Mouse (Mus musculus): Measurements from ENCODE around the gene Usp48. TPM values are rescaled to one million over a fixed set of nuclear protein-coding genes. Genes with fewer than 3 reads are reported as not detected.

Usp48 gene
- total and polyA plus RNA-seq, 3 experiments, result 27.1 to 99.6 TPM; not detected in 1

DNA sequence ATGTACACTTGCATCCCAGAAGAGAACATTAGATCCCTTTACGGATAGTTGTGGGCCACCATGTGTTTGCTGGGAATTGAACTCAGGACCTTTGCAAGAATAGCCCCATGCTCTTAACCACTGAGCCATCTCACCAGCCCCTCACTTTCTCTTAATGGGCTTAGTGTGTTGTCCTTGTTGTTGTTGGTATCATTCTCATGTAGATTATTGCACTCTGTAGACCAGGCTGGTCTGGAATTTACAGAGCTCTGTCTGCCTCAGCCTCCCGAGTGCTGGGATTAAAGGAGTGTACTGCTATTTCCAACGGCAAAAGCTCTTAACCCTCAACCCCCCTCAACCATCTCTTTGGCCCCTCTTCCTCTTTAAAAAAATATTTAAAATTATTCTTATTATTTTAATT lies 4.0 kb upstream of the Usp48 start:
- Histone ChIP-seq H3K4me3 (ENCODE audit: control insufficient read depth in 1 of 2, insufficient read depth in 1 of 2, low read depth in 2 of 2, low read length in 2 of 2) (no peak overlapping the region), H3K27ac (ENCODE audit: control insufficient read depth, low read depth, low read length) (no peak overlapping the region), H3K9ac (ENCODE audit: control insufficient read depth, low read depth, low read length, poor library complexity, severe bottlenecking) (no peak overlapping the region), H3K9me3 (replicated peaks; ENCODE audit: insufficient read depth, low read length) (no peaks in the 10 kb centered on the region), H3K4me1 (ENCODE audit: control insufficient read depth in 1 of 2, insufficient read depth in 2 of 2, low read length in 2 of 2) (no peaks in the 10 kb centered on the region), H3K36me3 (ENCODE audit: control insufficient read depth in 1 of 2, insufficient read depth in 2 of 2, low read length in 2 of 2) (no peaks in the 10 kb centered on the region), H3K79me2 (ENCODE audit: control insufficient read depth, insufficient read depth, low read length, poor library complexity) (peaks cover 8% of the 10 kb centered on the region), H3K27me3 (ENCODE audit: control insufficient read depth in 1 of 2, insufficient read depth in 2 of 2, low read length in 2 of 2) (peaks cover 2 to 5% of the 10 kb centered on the region in 2 experiments; a peak in 3 of 4 replicates)
- no peak for TF ChIP-seq POLR2AphosphoS2 (IDR thresholded peaks at IDR 0.05; ENCODE audit: low read length)
- TF ChIP-seq POLR2AphosphoS5 (IDR thresholded peaks at IDR 0.05; ENCODE audit: borderline replicate concordance, low read depth, low read length), result no peak
- TF ChIP-seq MYC (IDR thresholded peaks at IDR 0.05; ENCODE audit: low read depth, low read length), result no peak
- TF ChIP-seq GATA1 (IDR thresholded peaks at IDR 0.05; ENCODE audit: low read depth, low read length), result no peak
- no peak for TF ChIP-seq USF1 (IDR thresholded peaks at IDR 0.05; ENCODE audit: low read depth, low read length)
- TF ChIP-seq KAT2A (conservative IDR thresholded peaks at IDR 0.05; ENCODE audit: low read depth, low read length), result no peak
- no peak for TF ChIP-seq BHLHE40 (IDR thresholded peaks at IDR 0.05; ENCODE audit: borderline replicate concordance, low read depth, low read length)
- DNase-seq (ENCODE audit: low read depth, low spot score), result no peak

GRCm38 (mm10) chr4:137590961-137591360 lies 2.6 kb upstream of the Usp48 start:
- H3K9me3 ChIP-seq (replicated peaks; ENCODE audit: insufficient read depth, low read length), result no peaks in the 10 kb centered on the region
- no peak overlapping the region for H3K4me3 ChIP-seq (ENCODE audit: control insufficient read depth in 1 of 2, insufficient read depth in 1 of 2, low read depth in 2 of 2, low read length in 2 of 2)
- no peak for DNase-seq (ENCODE audit: low read depth, low spot score)
- no peak overlapping the region for H3K9ac ChIP-seq (ENCODE audit: control insufficient read depth, low read depth, low read length, poor library complexity, severe bottlenecking)
- no peak overlapping the region for H3K27ac ChIP-seq (ENCODE audit: control insufficient read depth, low read depth, low read length)
- H3K79me2 ChIP-seq (ENCODE audit: control insufficient read depth, insufficient read depth, low read length, poor library complexity), result peaks cover 20% of the 10 kb centered on the region
- H3K27me3 ChIP-seq (ENCODE audit: control insufficient read depth in 1 of 2, insufficient read depth in 2 of 2, low read length in 2 of 2), result peaks cover 2 to 5% of the 10 kb centered on the region in 2 experiments; a peak in 3 of 4 replicates
- TF ChIP-seq EP300 (IDR thresholded peaks at IDR 0.05; ENCODE audit: low read depth in 1 of 2, low read length in 2 of 2), result no peak
- TF ChIP-seq POLR2AphosphoS2 (IDR thresholded peaks at IDR 0.05; ENCODE audit: low read length), result no peak
- TF ChIP-seq USF1 (IDR thresholded peaks at IDR 0.05; ENCODE audit: low read depth, low read length), result no peak
- TF ChIP-seq MYC (IDR thresholded peaks at IDR 0.05; ENCODE audit: low read depth, low read length), result no peak
- no peak for TF ChIP-seq MAX (IDR thresholded peaks at IDR 0.05; ENCODE audit: low read length)
- TF ChIP-seq GATA1 (IDR thresholded peaks at IDR 0.05; ENCODE audit: low read depth, low read length), result no peak
- no peak for TF ChIP-seq KAT2A (conservative IDR thresholded peaks at IDR 0.05; ENCODE audit: low read depth, low read length)
- no peak for TF ChIP-seq ZNF384 (IDR thresholded peaks at IDR 0.05; ENCODE audit: low read depth, low read length)
- no peak for TF ChIP-seq ZMIZ1 (IDR thresholded peaks at IDR 0.05; ENCODE audit: low read depth, low read length)
- no peak for TF ChIP-seq MAFK (IDR thresholded peaks at IDR 0.05; ENCODE audit: borderline replicate concordance, low read depth, low read length)
- no peak for TF ChIP-seq GABPA (IDR thresholded peaks at IDR 0.05; ENCODE audit: low read depth, low read length)
- no peak for TF ChIP-seq MEF2A (IDR thresholded peaks at IDR 0.05; ENCODE audit: extremely low read depth, insufficient replicate concordance, low read depth, low read length, poor library complexity, severe bottlenecking)
- TF ChIP-seq NELFE (IDR thresholded peaks at IDR 0.05; ENCODE audit: low read depth, low read length), result no peak
- no peak for TF ChIP-seq USF2 (IDR thresholded peaks at IDR 0.05; ENCODE audit: borderline replicate concordance in 1 of 2, insufficient read depth in 1 of 2, low read depth in 1 of 2, low read length in 2 of 2)
- peaks cover 0 to 7% of the 10 kb centered on the region in 2 experiments; a peak in 2 of 4 replicates for H3K36me3 ChIP-seq (ENCODE audit: control insufficient read depth in 1 of 2, insufficient read depth in 2 of 2, low read length in 2 of 2)
- peaks cover 4 to 6% of the 10 kb centered on the region in 2 experiments; a peak in 3 of 4 replicates for H3K4me1 ChIP-seq (ENCODE audit: control insufficient read depth in 1 of 2, insufficient read depth in 2 of 2, low read length in 2 of 2)

Measured in MEL (cell line).